Mouse (Mus musculus) layer of hippocampus, adult 18-20 months (tissue): ENCODE data around the gene Pramef6. TPM values are rescaled to one million over a fixed set of nuclear protein-coding genes. Genes with fewer than 3 reads are reported as not detected.
"Not testable (repeated sequence)": the region's sequence is repeated elsewhere in the genome, so short reads cannot be mapped to it uniquely, and the experiment has no call there.

Experiments used
- DNase-seq, 2 experiments: peaks; one replicate each; pipeline ENCODE4 v3.0.0; 2022; ENCODE audit warnings: low spot score in 2 of 2
- long read RNA-seq: library from polyadenylated mRNA; stranded (forward); transcript quantifications from one replicate; pipeline ENCODE4 v2.0.0, GENCODE M21; 2021
- total RNA-seq, 2 experiments: library from RNA; stranded (reverse); gene quantifications; 2 replicates each; pipeline ENCODE4 v1.2.3; 2021

The Pramef6 gene
- total RNA-seq = not detected
- long read RNA-seq = 0 reads

DNA sequence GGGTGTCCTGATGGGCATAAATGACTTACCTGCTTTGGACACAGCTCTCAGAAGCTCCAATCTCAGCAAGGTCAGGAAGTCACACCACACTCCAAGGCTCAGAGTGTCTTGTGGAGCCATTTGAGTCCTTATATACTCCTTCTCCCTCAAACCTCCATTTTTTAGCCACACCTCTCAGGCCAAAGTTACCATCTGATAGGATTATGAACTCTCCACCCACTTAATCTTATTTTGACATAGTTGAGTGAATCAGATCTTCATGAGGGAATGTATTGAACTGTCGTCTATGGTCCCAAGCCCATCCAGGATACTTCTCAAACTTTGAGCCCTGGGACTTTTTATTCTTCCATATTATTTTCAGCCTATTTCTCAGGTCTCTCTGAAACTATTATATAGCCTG lies at the start of gene Pramef6:
Gene Pramef6, minus strand, starts transcription at position 101 of the 400 bp plus-strand sequence.
- DNase-seq = not testable (repeated sequence)

DNA sequence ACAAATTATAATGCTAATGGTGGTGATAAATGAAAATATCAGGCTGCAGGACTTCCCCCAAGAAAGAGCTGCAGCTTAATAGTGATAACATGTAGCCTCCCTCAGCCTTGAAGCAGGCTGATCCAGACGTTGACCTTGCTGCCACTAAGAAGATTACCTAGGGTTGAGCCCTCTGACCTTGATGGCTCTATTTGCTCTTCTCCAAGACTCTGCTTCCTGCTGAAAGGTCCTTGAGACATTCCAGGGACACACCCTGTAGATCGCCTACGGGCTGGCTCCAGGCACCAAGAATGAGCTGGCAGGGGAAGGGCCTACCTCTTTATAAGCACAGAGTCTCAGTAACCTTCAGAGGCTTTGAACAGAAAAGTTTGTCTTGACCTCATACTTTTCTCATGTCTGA lies 5.8 kb downstream of the Pramef6 start:
- DNase-seq = not testable (repeated sequence)

DNA sequence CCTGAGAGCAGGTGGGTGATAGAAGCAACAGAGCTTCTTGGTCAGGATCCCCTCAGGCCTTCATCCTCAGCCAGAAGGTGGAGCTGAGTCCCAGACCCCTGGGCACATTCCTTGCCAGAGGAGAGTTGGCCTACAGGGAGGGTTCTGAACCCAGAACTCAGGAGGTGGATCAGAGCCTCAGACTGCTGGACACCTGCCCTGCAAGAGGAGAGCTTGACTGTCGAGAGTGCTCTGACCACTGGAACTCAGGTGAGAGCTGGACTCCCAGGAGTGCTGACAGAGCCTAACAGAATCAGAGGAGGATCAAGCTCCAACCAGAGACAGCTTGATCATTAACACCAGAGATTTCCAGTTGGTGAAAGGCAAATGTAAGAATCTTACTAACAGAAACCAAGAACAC lies 17.8 kb downstream of the Pramef6 start:
- DNase-seq = not testable (repeated sequence)

DNA sequence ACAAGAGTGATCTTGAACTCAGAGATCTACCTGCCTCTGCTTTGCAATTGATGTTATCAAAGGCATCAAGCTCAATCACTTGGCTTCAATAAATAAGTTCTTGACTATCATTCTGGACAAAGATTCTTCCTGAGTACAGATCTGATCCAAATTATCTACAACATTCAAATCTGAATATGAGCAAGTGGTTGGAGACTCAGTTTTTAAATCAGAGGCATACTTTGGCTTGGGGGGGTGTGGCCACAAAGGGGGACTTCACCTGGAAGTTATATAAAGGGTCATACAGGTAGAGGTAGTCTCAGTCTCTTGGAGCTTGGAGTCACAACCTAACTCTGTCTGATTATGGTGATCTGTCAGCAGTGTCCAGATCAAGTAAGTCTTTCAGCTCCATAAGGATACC lies 54.0 kb downstream of the Pramef6 start, which contains the start of gene Gm13103:
Gene Gm13103, plus strand, starts transcription at position 301 of the 400 bp plus-strand sequence.
- DNase-seq = not testable (repeated sequence)

Other genes starting within 250 kb of the Pramef6 start
- gene Gm13088, start 243.1 kb downstream of the Pramef6 start, total RNA-seq = not detected
- gene Gm13089, start 197.7 kb downstream of the Pramef6 start, total RNA-seq = not detected
- gene Gm13078, start 180.9 kb downstream of the Pramef6 start, total RNA-seq = not detected
- gene Gm13023, start 111.0 kb downstream of the Pramef6 start, total RNA-seq = not detected
- gene Gm13084, start 84.3 kb downstream of the Pramef6 start, total RNA-seq = not detected
- not detected for gene Gm13103, start 53.9 kb downstream of the Pramef6 start, total RNA-seq
- not detected for gene Pramef25, start 50.6 kb upstream of the Pramef6 start, total RNA-seq
- gene Gm13101, start 66.6 kb upstream of the Pramef6 start, total RNA-seq = not detected
- not detected for gene Pramef17, start 94.0 kb upstream of the Pramef6 start, total RNA-seq
- not detected for gene Pramel4, start 158.7 kb upstream of the Pramef6 start, total RNA-seq
- gene Gm13102, start 206.1 kb upstream of the Pramef6 start, total RNA-seq = not detected